Mouse (Mus musculus): Measurements from ENCODE around the gene Syne2. TPM values are rescaled to one million over a fixed set of nuclear protein-coding genes. Genes with fewer than 3 reads are reported as not detected.

Syne2 gene
- total RNA-seq, 1 experiment, result 15.0 TPM

GRCm38 (mm10) chr12:76102621-76103020 lies 284.7 kb downstream of the Syne2 start:
- Histone ChIP-seq H3K9ac (ENCODE audit: insufficient read depth, low read depth, low read length, poor library complexity, severe bottlenecking) (no peak overlapping the region), H3K36me3 (ENCODE audit: control insufficient read depth, insufficient read depth, low read length, poor library complexity, severe bottlenecking) (peaks cover 2% of the 10 kb centered on the region; the same call in 1 of the 2 replicates), H3K4me1 (ENCODE audit: control insufficient read depth in 2 of 2, insufficient read depth in 2 of 2, low read length in 2 of 2, poor library complexity in 1 of 2) (no peaks in the 10 kb centered on the region), H3K4me3 (ENCODE audit: insufficient read depth in 1 of 2, low read depth in 1 of 2, low read length in 2 of 2, poor library complexity in 1 of 2, severe bottlenecking in 1 of 2) (no peak overlapping the region), H3K9me3 (ENCODE audit: control insufficient read depth, insufficient read depth, low read depth, low read length) (no peaks in the 10 kb centered on the region), H3K27ac (ENCODE audit: insufficient read depth, low read depth, low read length, poor library complexity, severe bottlenecking) (no peak overlapping the region)
- in situ Hi-C loops (cut with MboI; ENCODE audit: low sequenced_read_pairs in 2 of 2, unreplicated experiment in 2 of 2), result no loop called here
- no peak for TF ChIP-seq ZC3H11A (IDR thresholded peaks at IDR 0.05; ENCODE audit: borderline replicate concordance, low read depth, low read length)
- no peak for TF ChIP-seq ZNF384 (IDR thresholded peaks at IDR 0.05; ENCODE audit: low read depth, low read length)
- no peak for TF ChIP-seq CHD2 (IDR thresholded peaks at IDR 0.05; ENCODE audit: low read depth, low read length)
- no peak for TF ChIP-seq MAFK (IDR thresholded peaks at IDR 0.05; ENCODE audit: insufficient read depth, low read depth, low read length)
- no peak for TF ChIP-seq HCFC1 (IDR thresholded peaks at IDR 0.05; ENCODE audit: borderline replicate concordance, insufficient read depth, low read length)
- no peak for DNase-seq (ENCODE audit: low read depth, low spot score)

GRCm38 (mm10) chr12:76104596-76105351 lies 286.8 kb downstream of the Syne2 start:
- DNase-seq (ENCODE audit: low read depth, low spot score), result no peak
- in situ Hi-C loops (cut with MboI; ENCODE audit: low sequenced_read_pairs in 2 of 2, unreplicated experiment in 2 of 2), result no loop called here
- no peak for TF ChIP-seq MAFK (IDR thresholded peaks at IDR 0.05; ENCODE audit: insufficient read depth, low read depth, low read length)
- TF ChIP-seq HCFC1 (IDR thresholded peaks at IDR 0.05; ENCODE audit: borderline replicate concordance, insufficient read depth, low read length), result no peak
- no peak for TF ChIP-seq CHD2 (IDR thresholded peaks at IDR 0.05; ENCODE audit: low read depth, low read length)
- no peak for TF ChIP-seq ZNF384 (IDR thresholded peaks at IDR 0.05; ENCODE audit: low read depth, low read length)
- no peak for TF ChIP-seq ZC3H11A (IDR thresholded peaks at IDR 0.05; ENCODE audit: borderline replicate concordance, low read depth, low read length)
- Histone ChIP-seq H3K4me1 (ENCODE audit: control insufficient read depth in 2 of 2, insufficient read depth in 2 of 2, low read length in 2 of 2, poor library complexity in 1 of 2) (no peaks in the 10 kb centered on the region), H3K36me3 (ENCODE audit: control insufficient read depth, insufficient read depth, low read length, poor library complexity, severe bottlenecking) (no peaks in the 10 kb centered on the region; the same call in 1 of the 2 replicates), H3K9ac (ENCODE audit: insufficient read depth, low read depth, low read length, poor library complexity, severe bottlenecking) (no peak overlapping the region), H3K27ac (ENCODE audit: insufficient read depth, low read depth, low read length, poor library complexity, severe bottlenecking) (no peak overlapping the region), H3K4me3 (ENCODE audit: insufficient read depth in 1 of 2, low read depth in 1 of 2, low read length in 2 of 2, poor library complexity in 1 of 2, severe bottlenecking in 1 of 2) (no peak overlapping the region), H3K9me3 (ENCODE audit: control insufficient read depth, insufficient read depth, low read depth, low read length) (no peaks in the 10 kb centered on the region)

GRCm38 (mm10) chr12:76109646-76110405 lies 291.9 kb downstream of the Syne2 start:
- in situ Hi-C loops (cut with MboI; ENCODE audit: low sequenced_read_pairs in 2 of 2, unreplicated experiment in 2 of 2), result no loop called here
- TF ChIP-seq MAFK (IDR thresholded peaks at IDR 0.05; ENCODE audit: insufficient read depth, low read depth, low read length) (no peak), ZNF384 (IDR thresholded peaks at IDR 0.05; ENCODE audit: low read depth, low read length) (no peak), CHD2 (IDR thresholded peaks at IDR 0.05; ENCODE audit: low read depth, low read length) (no peak), HCFC1 (IDR thresholded peaks at IDR 0.05; ENCODE audit: borderline replicate concordance, insufficient read depth, low read length) (no peak), ZC3H11A (IDR thresholded peaks at IDR 0.05; ENCODE audit: borderline replicate concordance, low read depth, low read length) (no peak)
- H3K4me1 ChIP-seq (ENCODE audit: control insufficient read depth in 2 of 2, insufficient read depth in 2 of 2, low read length in 2 of 2, poor library complexity in 1 of 2), result no peaks in the 10 kb centered on the region
- no peaks in the 10 kb centered on the region for H3K9me3 ChIP-seq (ENCODE audit: control insufficient read depth, insufficient read depth, low read depth, low read length)
- DNase-seq (ENCODE audit: low read depth, low spot score), result no peak
- H3K36me3 ChIP-seq (ENCODE audit: control insufficient read depth, insufficient read depth, low read length, poor library complexity, severe bottlenecking), result no peaks in the 10 kb centered on the region; the same call in 1 of the 2 replicates
- H3K9ac ChIP-seq (ENCODE audit: insufficient read depth, low read depth, low read length, poor library complexity, severe bottlenecking), result no peak overlapping the region
- H3K27ac ChIP-seq (ENCODE audit: insufficient read depth, low read depth, low read length, poor library complexity, severe bottlenecking), result no peak overlapping the region
- no peak overlapping the region for H3K4me3 ChIP-seq (ENCODE audit: insufficient read depth in 1 of 2, low read depth in 1 of 2, low read length in 2 of 2, poor library complexity in 1 of 2, severe bottlenecking in 1 of 2)

- Histone ChIP-seq H3K4me1 (ENCODE audit: control insufficient read depth in 2 of 2, insufficient read depth in 2 of 2, low read length in 2 of 2, poor library complexity in 1 of 2) (no peaks in the 10 kb centered on the region), H3K9ac (ENCODE audit: insufficient read depth, low read depth, low read length, poor library complexity, severe bottlenecking) (no peak overlapping the region), H3K4me3 (ENCODE audit: insufficient read depth in 1 of 2, low read depth in 1 of 2, low read length in 2 of 2, poor library complexity in 1 of 2, severe bottlenecking in 1 of 2) (no peak overlapping the region), H3K36me3 (ENCODE audit: control insufficient read depth, insufficient read depth, low read length, poor library complexity, severe bottlenecking) (no peaks in the 10 kb centered on the region; the same call in 1 of the 2 replicates), H3K9me3 (ENCODE audit: control insufficient read depth, insufficient read depth, low read depth, low read length) (no peaks in the 10 kb centered on the region), H3K27ac (ENCODE audit: insufficient read depth, low read depth, low read length, poor library complexity, severe bottlenecking) (no peak overlapping the region)
- TF ChIP-seq ZC3H11A (IDR thresholded peaks at IDR 0.05; ENCODE audit: borderline replicate concordance, low read depth, low read length) (no peak), CHD2 (IDR thresholded peaks at IDR 0.05; ENCODE audit: low read depth, low read length) (no peak), HCFC1 (IDR thresholded peaks at IDR 0.05; ENCODE audit: borderline replicate concordance, insufficient read depth, low read length) (no peak), ZNF384 (IDR thresholded peaks at IDR 0.05; ENCODE audit: low read depth, low read length) (no peak), MAFK (IDR thresholded peaks at IDR 0.05; ENCODE audit: insufficient read depth, low read depth, low read length) (no peak)
- in situ Hi-C loops (cut with MboI; ENCODE audit: low sequenced_read_pairs in 2 of 2, unreplicated experiment in 2 of 2), result no loop called here
- no peak for DNase-seq (ENCODE audit: low read depth, low spot score)
Measured at GRCm38 (mm10) chr12:76111046-76111445, 293.1 kb downstream of the Syne2 start.

All from ES-E14 (cell line).